Mouse (Mus musculus) stomach, postnatal 0 days (tissue): ENCODE results near the gene Ptx4.

Experiments
- CTCF ChIP-seq: IDR thresholded peaks from 2 replicates; pipeline ENCODE4 v1.5.1; 2016; ENCODE audit warnings: antibody characterized with exemption, low read depth, mild to moderate bottlenecking, moderate library complexity
- EP300 ChIP-seq: optimal IDR thresholded peaks from 2 replicates; pipeline ENCODE3; 2016; ENCODE audit warnings: antibody characterized with exemption

DNA sequence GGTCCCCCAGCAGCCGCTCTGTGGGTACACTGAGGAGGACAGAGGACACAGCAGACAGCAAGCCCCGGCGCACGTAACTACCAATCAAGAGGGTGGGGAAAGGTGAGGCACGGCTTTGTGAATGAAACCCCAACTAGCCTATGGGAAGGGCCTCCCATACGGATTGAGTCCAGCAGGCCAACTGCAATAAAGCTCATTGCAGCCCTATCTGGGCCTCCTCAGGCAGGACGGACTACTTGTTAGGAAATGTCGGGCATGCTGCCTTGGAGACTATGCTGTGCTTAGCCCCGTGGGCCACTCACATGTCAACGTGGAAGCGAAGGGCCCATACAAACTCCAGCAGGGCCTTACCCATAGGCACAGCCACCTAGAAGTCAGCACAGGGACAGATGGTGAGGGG lies 19.2 kb upstream of the Ptx4 start:
- TF ChIP-seq CTCF (no peak), EP300 (no peak)
